Mouse (Mus musculus) adrenal gland, postnatal 4 days (tissue): ENCODE results near the gene Fam131b. TPM values are rescaled to one million over a fixed set of nuclear protein-coding genes. Genes with fewer than 3 reads are reported as not detected.

Experiments
- DNase-seq, 2 experiments: peaks; one replicate each; pipeline ENCODE4 v3.0.0; 2021 to 2022; ENCODE audit warnings: low spot score in 2 of 2, mixed read lengths in 2 of 2
- total RNA-seq, 2 experiments: library from RNA; stranded (reverse); gene quantifications; 2 replicates each; pipeline ENCODE4 v1.2.3; 2021

Gene Fam131b
- total RNA-seq, 2 experiments from 2014 or later = 1.3 to 1.5 TPM

- no peak for DNase-seq
Observed at GRCm38 (mm10) chr6:42356913-42357312, 32.5 kb upstream of the Fam131b start.

GRCm38 (mm10) chr6:42355794-42356600 lies 31.6 kb upstream of the Fam131b start:
- no peak for DNase-seq

GRCm38 (mm10) chr6:42355366-42355765 lies 30.9 kb upstream of the Fam131b start:
- no peak for DNase-seq

DNA sequence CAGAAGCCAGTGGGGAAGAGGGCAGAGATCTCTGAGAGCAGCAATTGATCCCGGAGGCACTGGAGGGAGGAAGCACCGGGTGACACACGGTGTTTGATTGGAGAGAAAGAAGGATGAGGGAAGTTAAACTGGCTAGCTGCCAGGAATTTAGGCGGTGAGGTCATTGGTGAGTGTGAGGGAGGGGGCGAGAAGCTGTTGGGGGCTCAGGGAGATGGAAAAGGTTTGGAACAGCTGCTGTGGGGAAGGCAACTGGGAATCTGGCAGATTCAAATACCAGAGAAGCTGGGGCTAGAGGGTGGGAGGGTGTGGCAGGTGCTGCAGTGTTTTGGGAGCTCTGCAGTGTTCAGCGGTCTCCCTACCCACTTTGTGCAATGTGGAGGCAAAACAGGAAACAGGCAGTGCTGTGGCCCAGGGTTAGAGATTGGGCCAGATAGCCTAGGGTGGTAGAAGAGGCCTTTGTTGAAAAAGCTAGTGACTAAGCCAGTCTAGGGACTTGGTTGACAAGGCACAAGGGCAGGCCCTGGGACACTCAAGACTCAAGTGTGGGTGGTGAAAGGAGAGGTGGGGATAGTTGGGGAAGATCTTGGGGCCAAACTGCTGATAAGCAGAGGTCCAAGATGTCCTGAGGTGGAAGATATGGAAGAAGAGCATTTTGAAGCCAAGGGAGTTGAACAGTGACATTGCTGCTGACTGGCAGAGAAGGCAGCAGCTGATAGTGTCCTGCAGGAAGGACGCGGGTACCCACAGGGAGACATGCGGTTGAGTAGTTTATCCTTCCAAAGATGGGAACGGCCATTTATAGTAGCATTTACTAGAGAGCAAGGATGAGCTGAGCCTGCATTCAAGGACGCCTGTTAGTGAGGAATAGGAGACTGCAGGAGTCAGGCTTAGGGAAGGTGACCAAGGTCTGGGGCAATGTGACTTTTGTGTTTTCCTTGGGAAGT lies 29.9 kb upstream of the Fam131b start:
- DNase-seq = no peak

DNA sequence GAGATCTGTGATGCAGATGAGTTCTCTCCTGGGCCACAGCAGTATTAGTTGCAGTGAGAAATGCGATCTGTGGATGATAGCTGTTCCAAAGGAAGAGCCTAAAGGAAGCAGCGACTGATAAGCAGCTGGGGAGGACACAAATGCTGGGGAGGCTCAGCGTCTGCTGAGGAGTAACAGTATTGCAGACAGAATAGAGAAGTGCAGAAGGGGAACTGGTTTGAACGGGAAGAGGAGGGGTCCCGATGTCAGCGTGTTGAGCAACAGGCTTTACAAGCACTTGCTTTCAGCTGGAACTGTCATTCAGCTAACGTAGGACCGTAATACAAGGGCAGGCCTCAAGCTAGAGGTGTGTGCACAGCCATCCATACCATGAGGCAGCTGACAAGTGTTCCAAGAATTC lies 28.7 kb upstream of the Fam131b start:
- DNase-seq = no peak

DNA sequence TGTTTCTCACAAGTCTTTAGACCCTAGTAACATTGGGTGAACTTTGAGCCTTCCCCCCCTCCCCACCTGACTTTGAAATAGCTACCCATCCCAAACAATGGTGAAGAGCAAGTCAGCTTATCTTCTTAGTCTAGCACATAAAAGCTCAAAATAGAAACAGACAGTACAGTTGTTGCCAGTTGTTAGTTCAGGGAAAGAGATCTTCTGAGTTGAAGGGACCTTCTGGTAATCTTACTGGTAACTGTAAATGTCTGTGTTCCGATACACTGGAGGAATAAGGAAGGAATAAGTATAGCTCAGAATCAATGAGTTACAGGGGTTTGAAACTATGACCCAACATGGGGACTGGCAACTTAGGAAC lies 28.0 kb upstream of the Fam131b start:
- DNase-seq = no peak

DNA sequence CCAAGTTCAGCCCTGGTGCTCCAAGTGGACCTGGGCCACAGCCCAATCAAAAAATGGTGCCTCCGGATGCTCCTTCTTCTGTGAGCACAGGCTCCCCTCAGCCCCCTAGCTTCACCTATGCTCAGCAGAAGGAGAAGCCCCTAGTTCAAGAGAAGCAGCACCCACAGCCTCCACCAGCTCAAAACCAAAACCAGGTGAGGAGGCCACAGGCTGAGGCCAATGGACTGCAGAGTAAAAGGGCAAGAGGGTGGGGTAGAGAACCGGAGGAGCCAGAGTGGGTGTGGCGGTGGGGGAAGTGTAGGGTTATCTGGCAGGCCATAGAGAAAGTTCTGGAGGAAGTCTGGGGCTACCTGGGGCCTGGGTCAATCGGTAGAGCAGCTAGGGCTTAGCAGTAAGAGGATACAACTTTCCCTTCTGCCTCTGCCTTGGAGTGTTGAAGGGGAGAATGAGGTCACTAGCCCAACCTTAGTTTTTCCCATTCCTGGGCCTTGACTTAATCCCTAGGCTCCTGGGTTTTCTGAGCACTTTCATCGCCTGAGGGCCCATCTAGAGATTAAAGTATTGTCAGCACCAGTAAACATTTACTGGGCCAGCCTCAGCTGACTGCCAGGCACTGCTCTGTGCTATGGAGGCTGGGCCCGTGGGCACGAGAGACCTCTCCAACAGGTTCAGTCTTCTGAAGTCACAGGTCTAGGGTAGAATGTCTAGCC lies 27.5 kb upstream of the Fam131b start:
- DNase-seq = no peak

- DNase-seq = no peak
Observed at GRCm38 (mm10) chr6:42350968-42351775, 26.7 kb upstream of the Fam131b start.

GRCm38 (mm10) chr6:42350021-42350967 lies 25.9 kb upstream of the Fam131b start:
- DNase-seq = peak; percentile 68 to 70

DNA sequence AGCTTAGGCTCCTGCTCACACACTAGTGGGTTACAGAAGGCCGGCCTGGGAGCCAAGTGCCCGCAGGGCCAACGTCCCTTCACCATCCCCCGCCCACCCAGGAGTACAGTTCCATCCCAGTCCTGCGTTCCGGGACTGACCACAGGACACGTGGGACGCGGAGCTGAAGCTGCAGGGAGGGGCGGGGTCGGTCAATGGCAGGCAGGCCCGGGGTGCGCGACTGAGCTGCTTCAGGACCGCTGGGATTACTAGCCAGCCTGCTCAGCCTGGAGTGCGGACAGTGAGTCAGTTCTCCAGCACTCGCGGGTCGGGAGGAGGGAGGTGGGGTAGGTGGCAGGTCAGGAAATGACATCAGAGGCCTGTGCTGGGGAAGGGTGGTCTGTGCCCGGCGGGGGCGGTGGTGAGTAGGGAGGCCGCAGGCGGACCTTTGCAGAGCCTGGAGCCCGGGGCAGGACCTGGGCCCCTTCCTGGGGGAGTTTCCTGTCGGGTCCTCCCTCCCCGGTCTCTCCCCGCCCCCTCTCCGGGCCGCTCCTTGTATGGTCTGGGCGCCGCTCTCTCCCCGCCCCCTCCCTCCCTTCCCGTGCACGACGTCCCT lies 25.1 kb upstream of the Fam131b start, which contains the start of gene Zyx:
Zyx (plus strand) TSS at position 205 of the 595 bp plus-strand sequence.
- DNase-seq = peak; percentile 82 to 88

GRCm38 (mm10) chr6:42349006-42349425 lies 24.6 kb upstream of the Fam131b start:
- peak in 1 of 2 experiments; percentile 51 for DNase-seq

GRCm38 (mm10) chr6:42348281-42349005 lies 24.0 kb upstream of the Fam131b start:
- DNase-seq = no peak

DNA sequence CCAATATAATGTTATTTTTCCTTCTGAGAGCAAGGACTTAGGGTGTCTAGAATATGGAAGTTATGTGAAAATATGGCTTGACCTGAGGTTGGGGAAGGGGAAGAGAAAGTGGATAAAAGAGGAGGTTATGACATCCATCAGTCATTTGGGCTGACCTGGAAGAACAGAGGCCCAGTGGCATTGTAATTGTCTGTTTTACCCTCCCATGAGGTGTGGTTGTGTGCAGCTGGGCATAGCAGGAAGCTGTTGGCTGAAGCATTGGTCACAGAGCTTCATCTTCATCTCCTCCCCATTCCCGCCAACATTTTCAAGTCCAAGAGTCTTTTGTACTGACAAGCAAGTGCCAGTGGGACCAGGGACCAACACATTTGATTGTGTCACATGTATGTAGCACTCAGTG lies 19.8 kb upstream of the Fam131b start:
- DNase-seq = no peak

- no peak for DNase-seq
Observed at GRCm38 (mm10) chr6:42343361-42344120, 19.1 kb upstream of the Fam131b start.

GRCm38 (mm10) chr6:42342171-42342570 lies 17.7 kb upstream of the Fam131b start:
- DNase-seq = no peak

- DNase-seq = no peak
Observed at GRCm38 (mm10) chr6:42339981-42340380, 15.5 kb upstream of the Fam131b start.

- no peak for DNase-seq
Observed at GRCm38 (mm10) chr6:42339189-42339588, 14.7 kb upstream of the Fam131b start.
